Mouse (Mus musculus) megakaryocyte, embryonic 14.5 days (primary cell): ENCODE results near the gene Il1r2. TPM values are rescaled to one million over a fixed set of nuclear protein-coding genes. Genes with fewer than 3 reads are reported as not detected.

Source experiments
- H3K27me3 ChIP-seq: replicated peaks from 2 replicates; pipeline ENCODE3; 2012; ENCODE audit warnings: inconsistent platforms
- H3K36me3 ChIP-seq: replicated peaks from 2 replicates; pipeline ENCODE3; 2012; ENCODE audit warnings: low read length, inconsistent platforms, mixed read lengths
- H3K4me1 ChIP-seq: 2 replicates; pipeline ENCODE4 v1.6.1; 2012; ENCODE audit warnings: inconsistent platforms
- H3K4me3 ChIP-seq: replicated peaks from 2 replicates; pipeline ENCODE3; 2012; ENCODE audit warnings: moderate library complexity, mild to moderate bottlenecking, inconsistent platforms
- H3K9me3 ChIP-seq: 2 replicates; pipeline ENCODE4 v1.6.1; 2012; ENCODE audit warnings: inconsistent platforms
- FLI1 ChIP-seq: IDR thresholded peaks from 2 replicates; pipeline ENCODE4 v1.6.1; 2012; ENCODE audit warnings: low read length, inconsistent platforms, mixed read lengths
- GATA1 ChIP-seq: IDR thresholded peaks from 3 replicates; pipeline ENCODE4 v1.6.1; 2012; ENCODE audit warnings: mixed read lengths, low read length, inconsistent platforms, borderline replicate concordance
- polyA plus RNA-seq: library from polyadenylated mRNA; stranded (reverse); fragments of >175 nt; gene quantifications from 2 replicates; pipeline ENCODE4 v1.2.3, GENCODE M21; 2012; ENCODE audit warnings: low replicate concordance; ENCODE audit not compliant: insufficient read depth

Il1r2 gene
- polyA plus RNA-seq, 1 experiment = not detected

DNA sequence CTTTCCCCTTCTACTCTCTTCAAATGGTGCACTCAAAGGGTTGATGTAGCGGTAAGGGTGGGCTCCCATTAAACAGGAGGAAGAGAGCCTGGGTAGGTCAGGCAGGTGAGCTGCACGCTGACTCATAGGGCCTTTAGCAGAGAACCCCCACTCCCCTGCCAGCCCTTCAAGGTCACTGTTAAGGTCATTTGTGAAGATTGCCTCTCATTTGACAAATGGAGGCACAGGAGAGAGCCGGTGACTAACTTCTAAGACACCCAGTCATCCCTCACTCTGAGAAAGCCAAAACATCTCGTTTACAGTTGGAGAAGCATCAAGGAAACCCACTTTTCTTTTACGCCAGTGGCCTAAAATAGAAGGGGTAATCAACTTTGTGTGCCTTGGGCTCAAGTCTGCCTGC, 16.5 kb upstream of the Il1r2 start:
- Histone ChIP-seq H3K36me3 (no peaks in the 10 kb centered on the region), H3K4me3 (no peak overlapping the region), H3K4me1 (no peaks in the 10 kb centered on the region; the same call in 1 of the 2 replicates), H3K9me3 (peaks cover 11% of the 10 kb centered on the region), H3K27me3 (peaks cover 15% of the 10 kb centered on the region)
- TF ChIP-seq FLI1 (no peak), GATA1 (no peak)

DNA sequence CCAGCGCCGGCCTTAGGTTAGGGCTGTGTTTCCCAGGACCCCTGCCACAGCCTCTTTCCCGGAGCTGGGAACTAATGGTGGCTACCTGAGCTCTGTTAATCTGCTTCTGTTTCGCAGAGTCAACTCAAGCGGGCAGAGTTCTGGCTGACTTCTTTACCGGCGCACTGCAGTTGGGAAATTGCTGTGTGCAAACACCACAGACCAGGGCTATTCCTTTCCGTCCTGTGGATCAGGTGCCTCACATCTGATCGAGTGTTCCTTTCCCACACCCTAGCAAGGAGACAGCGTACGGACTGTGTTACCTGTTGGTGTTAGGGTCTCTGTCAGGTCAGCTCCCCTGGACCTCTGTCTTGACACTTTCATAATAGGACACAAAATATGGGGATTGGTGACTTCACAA, 15.9 kb upstream of the Il1r2 start:
- H3K27me3 ChIP-seq = peaks cover 22% of the 10 kb centered on the region
- no peaks in the 10 kb centered on the region for H3K36me3 ChIP-seq
- H3K9me3 ChIP-seq = peaks cover 10% of the 10 kb centered on the region; the same call in 1 of the 2 replicates
- H3K4me1 ChIP-seq = no peaks in the 10 kb centered on the region; the same call in 1 of the 2 replicates
- no peak overlapping the region for H3K4me3 ChIP-seq
- TF ChIP-seq GATA1 (no peak), FLI1 (no peak)

DNA sequence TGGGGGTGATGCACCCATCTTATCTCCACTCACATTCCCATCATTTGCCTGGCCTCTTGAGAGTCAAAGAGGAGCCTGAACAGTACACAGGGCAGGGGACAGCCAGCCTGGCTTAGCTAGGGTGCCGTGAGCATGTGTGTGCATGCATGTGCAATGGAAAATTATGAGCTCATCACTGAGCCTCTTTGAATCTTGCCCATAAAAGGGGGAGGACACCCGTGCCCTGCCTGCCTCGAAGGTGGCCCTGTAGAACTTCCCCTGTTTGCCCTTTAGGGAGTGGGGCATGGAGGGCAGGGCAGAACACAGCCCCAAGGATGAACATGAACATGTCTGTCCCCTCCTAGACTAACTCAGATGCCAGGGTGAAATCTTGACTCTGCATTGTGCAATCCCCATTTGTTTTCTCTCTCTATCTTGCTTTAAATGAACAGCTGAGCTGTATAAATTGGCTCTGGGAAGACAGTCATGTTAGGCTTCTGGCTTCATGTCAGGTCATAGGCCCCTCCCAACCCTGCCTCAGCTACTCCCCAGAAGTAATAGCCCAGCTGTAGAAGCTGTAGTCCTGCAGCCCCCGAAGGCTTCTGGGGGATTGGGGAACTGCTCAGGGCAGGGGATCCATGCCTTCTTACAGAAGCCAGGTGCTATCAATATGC, 14.6 kb upstream of the Il1r2 start:
- TF ChIP-seq FLI1 (no peak), GATA1 (no peak)
- Histone ChIP-seq H3K4me1 (no peaks in the 10 kb centered on the region; the same call in 1 of the 2 replicates), H3K27me3 (peaks cover 28% of the 10 kb centered on the region), H3K36me3 (no peaks in the 10 kb centered on the region), H3K9me3 (0 out of 2 replicates have a peak, but pooled peaks cover 7% of the 10 kb centered on the region), H3K4me3 (no peak overlapping the region)

DNA sequence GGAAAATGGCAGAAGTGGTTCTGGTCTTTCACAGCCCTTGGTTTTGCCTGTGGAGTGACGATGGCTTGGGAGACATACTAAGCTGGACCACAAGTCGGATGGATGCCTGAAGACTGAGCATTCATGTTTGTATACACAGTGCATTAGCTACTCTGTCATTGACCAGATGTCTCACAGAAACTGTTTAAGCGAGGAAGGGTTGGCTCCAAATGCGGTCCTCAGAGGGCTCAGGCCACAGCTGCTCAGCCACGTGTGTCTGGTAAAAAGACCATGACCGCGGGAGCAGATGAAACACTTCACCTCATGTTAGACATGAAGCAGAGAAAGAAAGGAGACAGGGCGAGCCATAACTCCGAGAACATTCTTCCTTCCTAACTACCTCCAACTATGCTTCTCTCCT, 12.5 kb upstream of the Il1r2 start:
- Histone ChIP-seq H3K9me3 (no peaks in the 10 kb centered on the region), H3K27me3 (peaks cover 39% of the 10 kb centered on the region), H3K4me3 (no peak overlapping the region), H3K4me1 (no peaks in the 10 kb centered on the region; the same call in 1 of the 2 replicates), H3K36me3 (no peaks in the 10 kb centered on the region)
- TF ChIP-seq GATA1 (no peak), FLI1 (no peak)

DNA sequence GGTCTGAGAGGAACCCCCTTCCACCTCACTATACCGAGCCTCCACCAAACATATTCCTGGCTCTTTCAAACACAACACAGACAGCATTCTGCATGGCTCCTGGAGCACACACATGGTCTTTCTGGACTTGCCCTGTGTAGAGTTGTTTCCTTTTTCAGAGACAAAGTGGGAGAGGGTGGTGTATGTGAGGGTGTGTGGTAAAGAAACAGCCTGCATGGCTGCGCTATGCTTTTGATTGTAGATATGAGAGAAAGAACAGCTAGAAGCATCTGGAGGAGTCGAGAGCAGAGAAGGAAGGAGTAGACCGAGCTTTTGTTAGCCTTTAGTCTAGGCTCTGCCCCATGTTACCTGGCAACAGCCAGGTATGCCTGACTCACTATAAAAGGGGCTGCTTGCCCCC, 10.5 kb upstream of the Il1r2 start:
- Histone ChIP-seq H3K4me3 (no peak overlapping the region), H3K27me3 (peaks cover 42% of the 10 kb centered on the region), H3K4me1 (no peaks in the 10 kb centered on the region; the same call in 1 of the 2 replicates), H3K36me3 (no peaks in the 10 kb centered on the region), H3K9me3 (no peaks in the 10 kb centered on the region)
- no peak for TF ChIP-seq FLI1
- no peak for TF ChIP-seq GATA1

DNA sequence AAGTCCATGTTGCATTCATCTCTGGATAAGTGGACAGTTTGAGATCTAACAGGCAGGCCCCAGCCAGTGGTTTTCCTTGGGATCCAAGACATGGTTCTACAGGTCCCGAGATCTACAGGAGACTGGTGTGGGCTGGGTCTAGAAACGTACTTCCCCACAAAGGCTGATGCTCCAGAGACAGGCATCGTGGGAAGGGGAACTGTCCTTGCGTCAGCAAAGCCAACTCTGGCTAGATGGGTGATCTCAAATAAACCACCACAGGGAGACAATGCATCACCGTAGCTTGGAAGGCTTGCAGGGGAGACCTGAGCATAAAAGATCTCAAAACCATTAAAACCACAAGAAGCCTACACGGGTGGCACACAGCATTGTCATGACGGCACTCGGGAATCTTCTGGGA, 9.4 kb upstream of the Il1r2 start:
- Histone ChIP-seq H3K4me3 (no peak overlapping the region), H3K9me3 (no peaks in the 10 kb centered on the region), H3K27me3 (peaks cover 36% of the 10 kb centered on the region), H3K4me1 (no peaks in the 10 kb centered on the region), H3K36me3 (no peaks in the 10 kb centered on the region)
- TF ChIP-seq FLI1 = no peak
- TF ChIP-seq GATA1 = no peak

DNA sequence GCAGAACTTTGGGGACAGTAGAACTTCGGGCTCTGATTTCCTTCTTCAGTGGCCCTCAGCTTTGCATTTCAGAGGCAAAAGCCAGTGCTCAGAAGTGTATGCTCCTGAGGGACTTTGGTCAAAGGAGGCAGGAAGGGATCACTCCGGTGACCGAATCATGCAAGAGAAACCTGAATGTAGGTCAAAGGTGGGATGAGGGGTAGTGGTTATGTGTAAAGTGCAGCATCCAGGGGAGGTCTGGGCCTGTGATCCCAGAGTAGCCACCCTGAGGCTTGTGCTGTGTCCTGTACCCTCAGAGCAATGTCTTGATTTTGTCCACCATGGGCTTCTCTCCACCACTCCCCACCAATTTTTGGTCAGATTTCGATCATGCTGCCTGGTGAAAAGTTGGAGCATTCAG, 1.3 kb upstream of the Il1r2 start:
- H3K9me3 ChIP-seq = no peaks in the 10 kb centered on the region
- H3K36me3 ChIP-seq = no peaks in the 10 kb centered on the region
- TF ChIP-seq GATA1 (no peak), FLI1 (no peak)
- peaks cover 30% of the 10 kb centered on the region for H3K27me3 ChIP-seq
- no peaks in the 10 kb centered on the region for H3K4me1 ChIP-seq
- H3K4me3 ChIP-seq = no peak overlapping the region

DNA sequence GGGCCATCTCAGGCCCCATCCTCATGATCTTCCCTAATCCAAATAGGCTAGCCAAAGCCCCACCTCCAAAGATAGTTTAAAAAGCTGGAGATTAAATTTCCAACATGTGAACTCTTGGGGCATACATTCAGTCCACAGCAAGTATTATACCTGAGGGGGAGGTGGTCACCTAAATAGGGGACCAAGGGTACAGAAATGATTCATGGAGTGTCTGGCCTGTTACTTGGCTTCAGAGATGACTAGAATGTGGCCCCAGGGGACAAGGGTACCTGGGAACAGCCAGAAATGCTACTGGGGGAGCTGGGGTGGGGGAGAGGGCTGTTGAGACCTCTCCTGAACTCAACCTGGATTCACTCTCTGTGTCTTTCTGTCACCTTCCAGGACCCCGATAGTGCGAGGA, 3.4 kb downstream of the Il1r2 start:
- no peak for TF ChIP-seq GATA1
- TF ChIP-seq FLI1 = no peak

DNA sequence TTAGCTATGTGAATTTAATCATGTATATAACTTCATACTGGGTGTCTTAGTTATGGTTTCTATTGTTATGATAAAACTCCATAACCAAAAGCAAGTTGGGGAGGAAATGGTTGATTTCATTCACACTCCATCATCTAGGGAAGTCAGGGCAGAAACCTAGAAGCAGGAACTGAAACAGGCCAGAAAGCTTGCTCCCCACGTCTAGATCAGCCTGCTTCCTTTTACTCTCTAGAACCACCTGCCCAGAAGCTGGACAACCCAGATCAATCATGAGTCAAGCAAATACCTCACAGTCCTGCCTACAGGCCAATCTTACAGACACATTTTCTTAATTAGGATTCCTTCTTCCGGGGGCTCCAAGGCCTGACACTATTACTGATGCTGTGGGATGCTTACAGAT, 7.2 kb downstream of the Il1r2 start:
- no peaks in the 10 kb centered on the region for H3K9me3 ChIP-seq
- H3K4me1 ChIP-seq = peaks cover 8% of the 10 kb centered on the region
- H3K36me3 ChIP-seq = no peaks in the 10 kb centered on the region
- no peak overlapping the region for H3K4me3 ChIP-seq
- no peak for TF ChIP-seq FLI1
- no peak for TF ChIP-seq GATA1
- H3K27me3 ChIP-seq = peaks cover 10% of the 10 kb centered on the region

More for the DNA sequence above, 3.4 kb downstream of the Il1r2 start:
- Histone ChIP-seq H3K9me3 (no peaks in the 10 kb centered on the region), H3K4me1 (no peaks in the 10 kb centered on the region), H3K36me3 (no peaks in the 10 kb centered on the region), H3K27me3 (peaks cover 21% of the 10 kb centered on the region), H3K4me3 (no peak overlapping the region)

DNA sequence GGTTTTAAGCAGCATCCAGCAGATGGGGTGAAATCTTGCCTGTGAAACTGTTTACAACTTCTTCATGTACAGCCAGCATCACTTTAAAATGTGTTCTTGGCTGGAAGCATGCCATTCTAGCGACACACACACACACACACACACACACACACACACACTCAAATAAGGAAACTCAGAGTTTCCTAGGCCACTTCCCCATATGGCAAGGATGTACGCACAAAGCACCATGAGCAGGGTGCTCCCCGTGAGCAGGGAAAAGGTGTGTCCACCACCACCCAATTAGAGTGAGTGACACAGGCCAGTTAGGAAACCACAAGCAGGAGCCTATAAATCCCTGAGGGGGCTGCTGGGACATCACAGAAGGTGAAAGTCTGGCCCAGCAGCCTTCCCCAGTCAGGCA, 10.5 kb downstream of the Il1r2 start:
- no peak overlapping the region for H3K4me3 ChIP-seq
- H3K36me3 ChIP-seq = no peaks in the 10 kb centered on the region
- H3K9me3 ChIP-seq = no peaks in the 10 kb centered on the region
- H3K27me3 ChIP-seq = peaks cover 16% of the 10 kb centered on the region
- TF ChIP-seq FLI1 (no peak), GATA1 (no peak)
- H3K4me1 ChIP-seq = peaks cover 25% of the 10 kb centered on the region
